Mouse (Mus musculus) heart, embryonic 11.5 days (tissue): ENCODE results near the gene Slc36a3. TPM values are rescaled to one million over a fixed set of nuclear protein-coding genes. Genes with fewer than 3 reads are reported as not detected.

ENCODE experiments used
- ATAC-seq: fragments of 200-750 bp; cut with Nextera tagmentation; replicated peaks from 2 replicates; pipeline ENCODE4 v1.8.0; 2017; ENCODE audit warnings: moderate library complexity; ENCODE audit not compliant: insufficient number of reproducible peaks, low FRiP score, low TSS enrichment
- H3K27ac ChIP-seq: fragments of 300-500 bp; sonication (generic); 2 replicates; pipeline ENCODE4 v1.5.1; 2014; ENCODE audit warnings: mild to moderate bottlenecking, low read depth, low read length
- H3K27me3 ChIP-seq: fragments of 300-500 bp; sonication (generic); 2 replicates; pipeline ENCODE4 v1.6.1; 2014; ENCODE audit warnings: mild to moderate bottlenecking, low read length, mixed read lengths; ENCODE audit not compliant: control insufficient read depth, insufficient read depth
- H3K36me3 ChIP-seq: fragments of 300-500 bp; sonication (generic); 2 replicates; pipeline ENCODE4 v1.6.1; 2014; ENCODE audit warnings: mild to moderate bottlenecking, low read length, moderate library complexity, mixed read lengths; ENCODE audit not compliant: control insufficient read depth, insufficient read depth
- H3K4me1 ChIP-seq: fragments of 300-500 bp; sonication (generic); 2 replicates; pipeline ENCODE4 v1.6.1; 2014; ENCODE audit warnings: low read length; ENCODE audit not compliant: control insufficient read depth, insufficient read depth
- H3K4me2 ChIP-seq: fragments of 300-500 bp; sonication (generic); 2 replicates; pipeline ENCODE4 v1.6.1; 2014; ENCODE audit warnings: mild to moderate bottlenecking, moderate library complexity
- H3K4me3 ChIP-seq: fragments of 300-500 bp; sonication (generic); 2 replicates; pipeline ENCODE4 v1.5.1; 2014; ENCODE audit warnings: low read depth, low read length
- H3K9ac ChIP-seq: fragments of 300-500 bp; sonication (generic); 2 replicates; pipeline ENCODE4 v1.6.1; 2014; ENCODE audit warnings: mild to moderate bottlenecking, low read depth, low read length, moderate library complexity
- H3K9me3 ChIP-seq: fragments of 300-500 bp; sonication (generic); replicated peaks from 2 replicates; pipeline ENCODE4 v1.6.1; 2016; ENCODE audit warnings: low read length; ENCODE audit not compliant: control insufficient read depth
- WGBS: fragments of 180-500 bp; shearing (Covaris S2); extraction: QIAGEN DNeasy Blood & Tissue Kit; methylation state at CpG from one replicate; pipeline ENCODE4 v1.1.7; 2014; ENCODE audit not compliant: insufficient replicate concordance; 5-methylcytosine and 5-hydroxymethylcytosine counted together
- polyA plus RNA-seq: library from polyadenylated mRNA; unstranded; fragments of >200 nt; fragmentation: Nextera tagmentation; extraction: Ambion mirVana; gene quantifications from 2 replicates; pipeline ENCODE4 v1.2.1, GENCODE M21; 2014

Gene Slc36a3
- polyA plus RNA-seq, 1 experiment from 2014 or later, result not detected

- ATAC-seq, result no peak
- Histone ChIP-seq H3K9me3 (no peaks in the 10 kb centered on the region), H3K27me3 (no peaks in the 10 kb centered on the region), H3K4me2 (no peak overlapping the region), H3K36me3 (no peaks in the 10 kb centered on the region), H3K27ac (no peak overlapping the region), H3K4me1 (no peaks in the 10 kb centered on the region), H3K9ac (no peak overlapping the region), H3K4me3 (no peak overlapping the region)
- 83% methylated on average over 3 of the region's 3 CpGs for WGBS
Observed at GRCm38 (mm10) chr11:55179856-55180255, 28.3 kb upstream of the Slc36a3 start.

- H3K27me3 ChIP-seq, result 0 out of 2 replicates have a peak, but pooled peaks cover 3% of the 10 kb centered on the region
- H3K36me3 ChIP-seq, result no peaks in the 10 kb centered on the region
- H3K4me2 ChIP-seq, result no peak overlapping the region
- 68% methylated on average over 4 of the region's 4 CpGs for WGBS
- no peak overlapping the region for H3K9ac ChIP-seq
- ATAC-seq, result no peak
- H3K4me1 ChIP-seq, result no peaks in the 10 kb centered on the region
- no peaks in the 10 kb centered on the region for H3K9me3 ChIP-seq
- H3K4me3 ChIP-seq, result no peak overlapping the region
- no peak overlapping the region for H3K27ac ChIP-seq
Observed at GRCm38 (mm10) chr11:55178830-55179229, 27.3 kb upstream of the Slc36a3 start.

DNA sequence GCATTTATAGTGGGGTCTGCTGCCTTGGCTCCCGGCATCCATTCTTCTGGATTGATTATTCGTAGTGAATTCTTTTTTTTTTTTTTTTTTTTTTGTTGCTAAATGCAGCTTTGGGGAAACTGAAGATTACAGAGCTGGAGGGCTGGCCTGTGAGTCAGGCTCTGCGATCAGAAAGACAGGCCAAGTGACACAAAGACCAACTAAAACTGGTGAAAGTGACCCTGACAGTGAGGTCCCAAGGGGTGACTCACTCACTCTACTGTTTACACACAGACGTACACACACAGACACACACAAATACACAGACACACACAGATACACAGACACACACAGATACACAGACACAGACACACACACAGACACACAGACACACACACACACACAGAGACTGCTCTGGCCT is 19.0 kb upstream of the Slc36a3 start:
- no peak overlapping the region for H3K9ac ChIP-seq
- WGBS, result 72% methylated on average over 4 of the region's 4 CpGs

GRCm38 (mm10) chr11:55168914-55169313 is 17.4 kb upstream of the Slc36a3 start:
- H3K9ac ChIP-seq, result no peak overlapping the region
- H3K4me3 ChIP-seq, result no peak overlapping the region
- no peak overlapping the region for H3K27ac ChIP-seq
- no peak for ATAC-seq
- WGBS, result 83% methylated on average over 6 of the region's 6 CpGs
- H3K27me3 ChIP-seq, result no peaks in the 10 kb centered on the region
- H3K9me3 ChIP-seq, result no peaks in the 10 kb centered on the region
- H3K36me3 ChIP-seq, result no peaks in the 10 kb centered on the region
- H3K4me2 ChIP-seq, result no peak overlapping the region
- H3K4me1 ChIP-seq, result no peaks in the 10 kb centered on the region

More for the DNA sequence above, 19.0 kb upstream of the Slc36a3 start:
- H3K27ac ChIP-seq, result no peak overlapping the region
- H3K36me3 ChIP-seq, result no peaks in the 10 kb centered on the region
- H3K4me1 ChIP-seq, result no peaks in the 10 kb centered on the region
- no peak for ATAC-seq
- H3K9me3 ChIP-seq, result no peaks in the 10 kb centered on the region
- no peak overlapping the region for H3K4me3 ChIP-seq
- no peak overlapping the region for H3K4me2 ChIP-seq
- H3K27me3 ChIP-seq, result 0 out of 2 replicates have a peak, but pooled peaks cover 3% of the 10 kb centered on the region

DNA sequence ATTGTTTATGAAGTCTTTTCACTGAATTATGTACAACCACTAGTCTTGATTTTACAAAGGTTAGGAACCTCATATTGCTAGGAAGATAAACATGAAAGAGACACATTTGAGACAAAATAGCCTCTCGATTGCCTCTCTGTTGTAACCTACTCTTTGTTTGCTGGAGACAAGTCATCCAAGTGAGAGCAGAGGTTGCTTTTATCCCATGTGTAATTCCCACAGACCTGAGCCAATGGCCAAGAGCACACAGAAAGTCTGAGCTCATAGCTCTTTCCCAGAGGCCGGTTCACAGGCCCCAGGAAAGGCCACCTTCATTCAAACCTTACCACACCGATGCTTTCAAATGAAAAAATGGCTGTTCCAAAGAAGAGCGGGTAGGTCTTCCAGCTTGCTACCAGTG is 17.0 kb upstream of the Slc36a3 start:
- 80% methylated on average over 4 of the region's 4 CpGs for WGBS
- H3K4me1 ChIP-seq, result no peaks in the 10 kb centered on the region
- H3K27me3 ChIP-seq, result no peaks in the 10 kb centered on the region
- H3K4me2 ChIP-seq, result no peak overlapping the region
- no peak for ATAC-seq
- no peak overlapping the region for H3K9ac ChIP-seq
- H3K4me3 ChIP-seq, result no peak overlapping the region
- H3K36me3 ChIP-seq, result no peaks in the 10 kb centered on the region
- H3K9me3 ChIP-seq, result no peaks in the 10 kb centered on the region
- no peak overlapping the region for H3K27ac ChIP-seq

- Histone ChIP-seq H3K4me2 (no peak overlapping the region), H3K9ac (no peak overlapping the region), H3K27ac (no peak overlapping the region), H3K27me3 (no peaks in the 10 kb centered on the region), H3K9me3 (no peaks in the 10 kb centered on the region), H3K4me3 (no peak overlapping the region), H3K36me3 (no peaks in the 10 kb centered on the region), H3K4me1 (peaks cover 5% of the 10 kb centered on the region; the same call in 1 of the 2 replicates)
- no peak for ATAC-seq
- 84% methylated on average over 6 of the region's 7 CpGs for WGBS
Observed at GRCm38 (mm10) chr11:55165748-55166147, 14.2 kb upstream of the Slc36a3 start.

- no peak for ATAC-seq
- Histone ChIP-seq H3K9me3 (no peaks in the 10 kb centered on the region), H3K4me3 (no peak overlapping the region), H3K27ac (no peak overlapping the region), H3K4me2 (no peak overlapping the region), H3K4me1 (peaks cover 5% of the 10 kb centered on the region; the same call in 1 of the 2 replicates), H3K9ac (no peak overlapping the region), H3K36me3 (no peaks in the 10 kb centered on the region), H3K27me3 (no peaks in the 10 kb centered on the region)
- WGBS, result 42% methylated on average over 3 of the region's 3 CpGs
Observed at GRCm38 (mm10) chr11:55164723-55165122, 13.2 kb upstream of the Slc36a3 start.

GRCm38 (mm10) chr11:55162670-55163069 is 11.2 kb upstream of the Slc36a3 start:
- ATAC-seq, result no peak
- Histone ChIP-seq H3K4me1 (peaks cover 5% of the 10 kb centered on the region; the same call in 1 of the 2 replicates), H3K4me3 (no peak overlapping the region), H3K27me3 (no peaks in the 10 kb centered on the region), H3K4me2 (no peak overlapping the region), H3K36me3 (no peaks in the 10 kb centered on the region), H3K27ac (no peak overlapping the region), H3K9me3 (no peaks in the 10 kb centered on the region), H3K9ac (no peak overlapping the region)
- 34% methylated on average over 9 of the region's 9 CpGs for WGBS

DNA sequence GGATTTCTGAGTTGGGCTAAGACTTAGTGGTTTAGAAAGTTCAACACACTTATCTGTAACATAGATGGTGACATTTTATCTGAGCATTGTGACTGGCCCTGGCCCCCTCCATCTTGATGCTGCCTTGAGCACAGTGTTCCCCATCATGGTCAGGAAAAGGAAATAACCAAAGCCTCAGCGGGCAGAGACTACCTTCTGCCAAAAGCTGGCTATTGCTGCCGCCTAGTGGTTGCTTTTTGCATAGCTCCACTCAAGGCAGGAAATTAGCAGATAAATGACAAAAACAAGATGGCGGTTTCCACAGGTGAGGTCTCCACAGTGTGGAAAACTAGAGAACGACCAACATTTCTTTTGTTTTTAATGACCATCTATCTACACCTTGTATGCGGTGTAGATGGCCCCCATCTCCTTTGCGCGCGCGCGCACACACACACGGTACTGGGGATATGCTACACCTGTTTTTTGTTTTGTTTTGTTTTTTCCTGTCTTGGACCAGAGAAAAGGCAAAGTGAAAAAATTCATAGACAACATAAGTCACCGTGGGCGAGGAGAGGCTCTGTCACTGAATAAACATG is 7.4 kb upstream of the Slc36a3 start:
- no peak for ATAC-seq
- Histone ChIP-seq H3K4me3 (no peak overlapping the region), H3K9ac (no peak overlapping the region)

More for the DNA sequence above, 7.4 kb upstream of the Slc36a3 start:
- no peaks in the 10 kb centered on the region for H3K9me3 ChIP-seq
- H3K4me1 ChIP-seq, result peaks cover 5% of the 10 kb centered on the region; the same call in 1 of the 2 replicates
- H3K4me2 ChIP-seq, result no peak overlapping the region
- WGBS, result 47% methylated on average over 13 of the region's 13 CpGs
- no peaks in the 10 kb centered on the region for H3K36me3 ChIP-seq
- no peak overlapping the region for H3K27ac ChIP-seq
- H3K27me3 ChIP-seq, result no peaks in the 10 kb centered on the region
